Mouse (Mus musculus): ENCODE measurements around the gene Zfp979. TPM values are rescaled to one million over a fixed set of nuclear protein-coding genes. Genes with fewer than 3 reads are reported as not detected.
"Not testable (repeated sequence)": the region's sequence is repeated elsewhere in the genome, so short reads cannot be mapped to it uniquely, and the experiment has no call there.

Gene Zfp979
- polyA plus RNA-seq (2014; fragmentation: Nextera tagmentation; extraction: Ambion mirVana) = 2.3 and 3.2 TPM in 2 replicates

- H3K27me3 ChIP-seq (ENCODE audit: control insufficient read depth, insufficient read depth, low read length); H3K9ac ChIP-seq (replicated peaks; ENCODE audit: low read length): not testable (repeated sequence)
Measured at GRCm38 (mm10) chr4:147642413-147642812, at the start of gene Zfp979. Gene Zfp979, minus strand, starts transcription at chr4:147642513.

GRCm38 (mm10) chr4:147655245-147655644, 12.9 kb upstream of the Zfp979 start:
- H3K27ac ChIP-seq (replicated peaks; ENCODE audit: low read depth, low read length); ATAC-seq (replicated peaks; ENCODE audit: insufficient number of reproducible peaks, low FRiP score, low TSS enrichment, low read depth); H3K4me1 ChIP-seq (ENCODE audit: control insufficient read depth, insufficient read depth, low read length); H3K4me2 ChIP-seq (ENCODE audit: low read depth, low read length); H3K9me3 ChIP-seq (replicated peaks; ENCODE audit: control insufficient read depth, low read length); DNase-seq (ENCODE audit: low spot score); H3K4me3 ChIP-seq (ENCODE audit: low read depth, low read length); H3K36me3 ChIP-seq (replicated peaks; ENCODE audit: control insufficient read depth, insufficient read depth, low read depth, low read length); H3K9ac ChIP-seq (replicated peaks; ENCODE audit: low read length); H3K27me3 ChIP-seq (ENCODE audit: control insufficient read depth, insufficient read depth, low read length): not testable (repeated sequence)
- WGBS = 85% methylated on average over 4 of the region's 5 CpGs

More at GRCm38 (mm10) chr4:147642413-147642812, at the start of gene Zfp979:
- no CpG with 5 or more reads among the region's 6 CpGs for WGBS
- not testable (repeated sequence) for H3K4me1 ChIP-seq (ENCODE audit: control insufficient read depth, insufficient read depth, low read length); H3K27ac ChIP-seq (replicated peaks; ENCODE audit: low read depth, low read length); H3K36me3 ChIP-seq (replicated peaks; ENCODE audit: control insufficient read depth, insufficient read depth, low read depth, low read length); ATAC-seq (replicated peaks; ENCODE audit: insufficient number of reproducible peaks, low FRiP score, low TSS enrichment, low read depth); H3K9me3 ChIP-seq (replicated peaks; ENCODE audit: control insufficient read depth, low read length); H3K4me2 ChIP-seq (ENCODE audit: low read depth, low read length); DNase-seq (ENCODE audit: low spot score); H3K4me3 ChIP-seq (ENCODE audit: low read depth, low read length)

DNA sequence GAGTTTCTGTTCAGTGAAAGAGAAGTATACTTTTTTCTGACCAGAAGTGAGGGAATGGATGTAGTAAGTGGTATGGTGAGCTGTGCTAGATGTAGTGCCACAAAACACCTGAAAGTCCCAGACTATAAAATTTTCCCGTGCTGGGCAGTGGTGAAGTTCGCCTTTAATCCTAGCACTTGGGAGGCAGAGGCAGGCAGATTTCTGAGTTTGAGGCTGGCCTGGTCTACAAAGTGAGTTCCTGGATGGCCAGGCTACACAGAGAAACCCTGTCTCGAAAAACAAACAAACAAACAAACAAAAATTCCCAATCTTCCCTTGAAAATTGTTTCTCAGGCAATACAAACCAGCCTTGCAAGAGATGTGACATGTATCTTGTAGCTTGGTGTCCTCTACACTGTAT, 5.1 kb upstream of the Zfp979 start:
- H3K36me3 ChIP-seq (replicated peaks; ENCODE audit: control insufficient read depth, insufficient read depth, low read depth, low read length); H3K4me3 ChIP-seq (ENCODE audit: low read depth, low read length); H3K4me1 ChIP-seq (ENCODE audit: control insufficient read depth, insufficient read depth, low read length); ATAC-seq (replicated peaks; ENCODE audit: insufficient number of reproducible peaks, low FRiP score, low TSS enrichment, low read depth); H3K9ac ChIP-seq (replicated peaks; ENCODE audit: low read length); H3K4me2 ChIP-seq (ENCODE audit: low read depth, low read length); H3K27ac ChIP-seq (replicated peaks; ENCODE audit: low read depth, low read length); H3K27me3 ChIP-seq (ENCODE audit: control insufficient read depth, insufficient read depth, low read length); H3K9me3 ChIP-seq (replicated peaks; ENCODE audit: control insufficient read depth, low read length); DNase-seq (ENCODE audit: low spot score): not testable (repeated sequence)
- WGBS = no CpG with 5 or more reads among the region's 3 CpGs

GRCm38 (mm10) chr4:147641932-147642331, 381 bp downstream of the Zfp979 start:
- H3K4me1 ChIP-seq (ENCODE audit: control insufficient read depth, insufficient read depth, low read length); H3K4me3 ChIP-seq (ENCODE audit: low read depth, low read length); H3K9ac ChIP-seq (replicated peaks; ENCODE audit: low read length); H3K9me3 ChIP-seq (replicated peaks; ENCODE audit: control insufficient read depth, low read length); H3K27me3 ChIP-seq (ENCODE audit: control insufficient read depth, insufficient read depth, low read length); H3K27ac ChIP-seq (replicated peaks; ENCODE audit: low read depth, low read length); H3K36me3 ChIP-seq (replicated peaks; ENCODE audit: control insufficient read depth, insufficient read depth, low read depth, low read length); ATAC-seq (replicated peaks; ENCODE audit: insufficient number of reproducible peaks, low FRiP score, low TSS enrichment, low read depth); DNase-seq (ENCODE audit: low spot score); H3K4me2 ChIP-seq (ENCODE audit: low read depth, low read length): not testable (repeated sequence)
- 49% methylated on average over 2 of the region's 3 CpGs for WGBS

- not testable (repeated sequence) for H3K36me3 ChIP-seq (replicated peaks; ENCODE audit: control insufficient read depth, insufficient read depth, low read depth, low read length); H3K4me3 ChIP-seq (ENCODE audit: low read depth, low read length); H3K9me3 ChIP-seq (replicated peaks; ENCODE audit: control insufficient read depth, low read length); H3K4me1 ChIP-seq (ENCODE audit: control insufficient read depth, insufficient read depth, low read length); H3K27me3 ChIP-seq (ENCODE audit: control insufficient read depth, insufficient read depth, low read length); H3K9ac ChIP-seq (replicated peaks; ENCODE audit: low read length); DNase-seq (ENCODE audit: low spot score); H3K4me2 ChIP-seq (ENCODE audit: low read depth, low read length); H3K27ac ChIP-seq (replicated peaks; ENCODE audit: low read depth, low read length)
- WGBS = no CpG with 5 or more reads among the region's 2 CpGs
- peak; percentile 76 for ATAC-seq (replicated peaks; ENCODE audit: insufficient number of reproducible peaks, low FRiP score, low TSS enrichment, low read depth)
Measured at GRCm38 (mm10) chr4:147633818-147634262, 8.5 kb downstream of the Zfp979 start.

- H3K27ac ChIP-seq (replicated peaks; ENCODE audit: low read depth, low read length); H3K36me3 ChIP-seq (replicated peaks; ENCODE audit: control insufficient read depth, insufficient read depth, low read depth, low read length); H3K4me1 ChIP-seq (ENCODE audit: control insufficient read depth, insufficient read depth, low read length); H3K4me3 ChIP-seq (ENCODE audit: low read depth, low read length); H3K9me3 ChIP-seq (replicated peaks; ENCODE audit: control insufficient read depth, low read length); H3K9ac ChIP-seq (replicated peaks; ENCODE audit: low read length); DNase-seq (ENCODE audit: low spot score); H3K4me2 ChIP-seq (ENCODE audit: low read depth, low read length); H3K27me3 ChIP-seq (ENCODE audit: control insufficient read depth, insufficient read depth, low read length); ATAC-seq (replicated peaks; ENCODE audit: insufficient number of reproducible peaks, low FRiP score, low TSS enrichment, low read depth): not testable (repeated sequence)
- 87% methylated on average over 6 of the region's 6 CpGs for WGBS
Measured at GRCm38 (mm10) chr4:147606511-147606910, 35.8 kb downstream of the Zfp979 start.

GRCm38 (mm10) chr4:147605521-147605920, 36.8 kb downstream of the Zfp979 start:
- no peak for ATAC-seq (replicated peaks; ENCODE audit: insufficient number of reproducible peaks, low FRiP score, low TSS enrichment, low read depth)
- H3K36me3 ChIP-seq (replicated peaks; ENCODE audit: control insufficient read depth, insufficient read depth, low read depth, low read length) = no peaks in the 10 kb centered on the region
- 76% methylated on average over 4 of the region's 4 CpGs for WGBS
- no peaks in the 10 kb centered on the region for H3K27me3 ChIP-seq (ENCODE audit: control insufficient read depth, insufficient read depth, low read length)
- no peaks in the 10 kb centered on the region; the same call in 1 of the 2 replicates for H3K9me3 ChIP-seq (replicated peaks; ENCODE audit: control insufficient read depth, low read length)
- no peak for DNase-seq (ENCODE audit: low spot score)
- H3K9ac ChIP-seq (replicated peaks; ENCODE audit: low read length) = no peak overlapping the region
- no peak overlapping the region for H3K4me2 ChIP-seq (ENCODE audit: low read depth, low read length)
- no peaks in the 10 kb centered on the region for H3K4me1 ChIP-seq (ENCODE audit: control insufficient read depth, insufficient read depth, low read length)
- no peak overlapping the region for H3K4me3 ChIP-seq (ENCODE audit: low read depth, low read length)
- H3K27ac ChIP-seq (replicated peaks; ENCODE audit: low read depth, low read length) = no peak overlapping the region

- no peak overlapping the region for H3K4me3 ChIP-seq (ENCODE audit: low read depth, low read length)
- ATAC-seq (replicated peaks; ENCODE audit: insufficient number of reproducible peaks, low FRiP score, low TSS enrichment, low read depth) = no peak
- peaks cover 7% of the 10 kb centered on the region; the same call in 1 of the 2 replicates for H3K9me3 ChIP-seq (replicated peaks; ENCODE audit: control insufficient read depth, low read length)
- H3K4me1 ChIP-seq (ENCODE audit: control insufficient read depth, insufficient read depth, low read length) = no peaks in the 10 kb centered on the region
- DNase-seq (ENCODE audit: low spot score) = no peak
- H3K36me3 ChIP-seq (replicated peaks; ENCODE audit: control insufficient read depth, insufficient read depth, low read depth, low read length) = no peaks in the 10 kb centered on the region
- WGBS = 84% methylated on average over 4 of the region's 4 CpGs
- H3K27me3 ChIP-seq (ENCODE audit: control insufficient read depth, insufficient read depth, low read length) = no peaks in the 10 kb centered on the region
- no peak overlapping the region for H3K9ac ChIP-seq (replicated peaks; ENCODE audit: low read length)
- H3K27ac ChIP-seq (replicated peaks; ENCODE audit: low read depth, low read length) = no peak overlapping the region
- no peak overlapping the region for H3K4me2 ChIP-seq (ENCODE audit: low read depth, low read length)
Measured at GRCm38 (mm10) chr4:147603806-147604205, 38.5 kb downstream of the Zfp979 start.
